Mouse (Mus musculus): ENCODE results near the gene Bclaf1.
A peak's percentile ranks its signal among the peaks of the same experiment; 100 is the strongest.

The Bclaf1 gene

GRCm38 (mm10) chr10:20311918-20312735 is at the start of gene Bclaf1:
Gene Bclaf1 (plus strand): TSS chr10:20312469.
- peak; percentile 100 for DNase-seq (ENCODE audit: low spot score)

- DNase-seq (ENCODE audit: low spot score), result no peak
Observed at GRCm38 (mm10) chr10:20262896-20263295, 49.4 kb upstream of the Bclaf1 start.

- DNase-seq (ENCODE audit: low spot score), result no peak
Observed at GRCm38 (mm10) chr10:20264479-20264878, 47.8 kb upstream of the Bclaf1 start.

GRCm38 (mm10) chr10:20267032-20267431 is 45.2 kb upstream of the Bclaf1 start:
- no peak for DNase-seq (ENCODE audit: low spot score)

GRCm38 (mm10) chr10:20268945-20269344 is 43.3 kb upstream of the Bclaf1 start:
- DNase-seq (ENCODE audit: low spot score), result no peak

GRCm38 (mm10) chr10:20272380-20272779 is 39.9 kb upstream of the Bclaf1 start:
- DNase-seq (ENCODE audit: low spot score), result no peak

- no peak for DNase-seq (ENCODE audit: low spot score)
Observed at GRCm38 (mm10) chr10:20273278-20273677, 39.0 kb upstream of the Bclaf1 start.

GRCm38 (mm10) chr10:20274022-20274421 is 38.2 kb upstream of the Bclaf1 start:
- DNase-seq (ENCODE audit: low spot score), result no peak

- no peak for DNase-seq (ENCODE audit: low spot score)
Observed at GRCm38 (mm10) chr10:20281456-20281855, 30.8 kb upstream of the Bclaf1 start.

GRCm38 (mm10) chr10:20285289-20285975 is 26.8 kb upstream of the Bclaf1 start:
- DNase-seq (ENCODE audit: low spot score), result peak; percentile 88

- peak; percentile 47 for DNase-seq (ENCODE audit: low spot score)
Observed at GRCm38 (mm10) chr10:20285994-20286836, 26.1 kb upstream of the Bclaf1 start.

- DNase-seq (ENCODE audit: low spot score), result peak; percentile 8
Observed at GRCm38 (mm10) chr10:20287369-20287768, 24.9 kb upstream of the Bclaf1 start.

- DNase-seq (ENCODE audit: low spot score), result peak; percentile 98
Observed at GRCm38 (mm10) chr10:20290467-20290883, 21.8 kb upstream of the Bclaf1 start.

- no peak for DNase-seq (ENCODE audit: low spot score)
Observed at GRCm38 (mm10) chr10:20295961-20296360, 16.3 kb upstream of the Bclaf1 start.

GRCm38 (mm10) chr10:20298152-20298920 is 13.9 kb upstream of the Bclaf1 start:
- DNase-seq (ENCODE audit: low spot score), result no peak

- DNase-seq (ENCODE audit: low spot score), result no peak
Observed at GRCm38 (mm10) chr10:20299114-20299513, 13.2 kb upstream of the Bclaf1 start.

- no peak for DNase-seq (ENCODE audit: low spot score)
Observed at GRCm38 (mm10) chr10:20310969-20311769, 1.1 kb upstream of the Bclaf1 start.

- peak; percentile 92 for DNase-seq (ENCODE audit: low spot score)
Observed at GRCm38 (mm10) chr10:20312736-20313301, 550 bp downstream of the Bclaf1 start.

GRCm38 (mm10) chr10:20313447-20313846 is 1.2 kb downstream of the Bclaf1 start:
- no peak for DNase-seq (ENCODE audit: low spot score)

GRCm38 (mm10) chr10:20313941-20314340 is 1.7 kb downstream of the Bclaf1 start:
- no peak for DNase-seq (ENCODE audit: low spot score)
